Mouse (Mus musculus) heart, embryonic 12.5 days (tissue): ENCODE measurements at regions not wholly inside any gene's neighbourhood (a gene's known extent, or its start where the extent isn't known, plus 50 kb on each side); places are given as distances from the start of the nearest gene placed in this dataset.
"Not testable (repeated sequence)": the region's sequence is repeated elsewhere in the genome, so short reads cannot be mapped to it uniquely, and the experiment has no call there.

Experiments used
- ATAC-seq: fragments of 200-750 bp; cut with Nextera tagmentation; 2 replicates; pipeline ENCODE4 v1.8.0; 2017; ENCODE audit warnings: moderate TSS enrichment, moderate library complexity; ENCODE audit not compliant: insufficient number of reproducible peaks, low FRiP score
- H3K27ac ChIP-seq: fragments of 300-500 bp; sonication (generic); 2 replicates; pipeline ENCODE4 v1.5.1; 2016; ENCODE audit warnings: mild to moderate bottlenecking, moderate library complexity; ENCODE audit not compliant: poor library complexity, severe bottlenecking
- H3K27me3 ChIP-seq: fragments of 300-500 bp; sonication (generic); replicated peaks from 2 replicates; pipeline ENCODE4 v1.6.1; 2016; ENCODE audit warnings: mild to moderate bottlenecking, moderate library complexity
- H3K36me3 ChIP-seq: fragments of 300-500 bp; sonication (generic); 2 replicates; pipeline ENCODE4 v1.6.1; 2016; ENCODE audit warnings: mild to moderate bottlenecking, moderate library complexity
- H3K4me1 ChIP-seq: fragments of 300-500 bp; sonication (generic); replicated peaks from 2 replicates; pipeline ENCODE4 v1.6.1; 2016; ENCODE audit warnings: mild to moderate bottlenecking
- H3K4me2 ChIP-seq: fragments of 300-500 bp; sonication (generic); 2 replicates; pipeline ENCODE4 v1.6.1; 2016; ENCODE audit warnings: mild to moderate bottlenecking, moderate library complexity
- H3K4me3 ChIP-seq: fragments of 300-500 bp; sonication (generic); 2 replicates; pipeline ENCODE4 v1.5.1; 2016; ENCODE audit warnings: mild to moderate bottlenecking
- H3K9ac ChIP-seq: fragments of 300-500 bp; sonication (generic); 2 replicates; pipeline ENCODE4 v1.6.1; 2016; ENCODE audit warnings: mild to moderate bottlenecking, moderate library complexity
- H3K9me3 ChIP-seq: fragments of 300-500 bp; sonication (generic); replicated peaks from 2 replicates; pipeline ENCODE4 v1.6.1; 2016; ENCODE audit warnings: mild to moderate bottlenecking, moderate library complexity
- WGBS: fragments of 180-500 bp; shearing (Covaris S2); methylation state at CpG from one replicate; pipeline ENCODE4 v1.1.7; 2016; 5-methylcytosine and 5-hydroxymethylcytosine counted together

DNA sequence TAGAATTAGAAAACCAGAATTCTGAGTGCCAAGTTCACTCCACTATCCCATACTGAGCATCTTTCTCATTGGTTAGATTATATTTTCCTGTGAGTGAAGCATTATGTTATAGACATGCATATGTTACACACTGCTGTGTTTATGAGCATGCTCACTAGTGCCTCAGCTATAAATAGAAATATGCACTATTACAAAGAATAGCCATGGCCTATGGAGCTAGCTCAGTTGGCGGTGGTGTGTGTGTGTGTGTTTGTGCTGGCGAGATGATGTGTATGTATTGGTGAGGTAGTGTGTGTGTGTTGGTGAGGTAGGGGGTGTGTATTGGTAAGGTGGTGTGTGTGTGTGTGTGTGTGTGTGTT lies 106.2 kb downstream of the Sec31a start:
- no peaks in the 10 kb centered on the region for H3K36me3 ChIP-seq
- H3K4me3 ChIP-seq: no peak overlapping the region
- no peak for ATAC-seq
- 0 out of 2 replicates have a peak, but pooled peaks cover 6% of the 10 kb centered on the region for H3K27me3 ChIP-seq
- H3K9me3 ChIP-seq: peaks cover 8% of the 10 kb centered on the region
- no peak overlapping the region for H3K27ac ChIP-seq
- H3K4me1 ChIP-seq: no peaks in the 10 kb centered on the region; the same call in 1 of the 2 replicates
- WGBS: 87% methylated on average over 2 of the region's 2 CpGs
- no peak overlapping the region for H3K4me2 ChIP-seq
- H3K9ac ChIP-seq: no peak overlapping the region

DNA sequence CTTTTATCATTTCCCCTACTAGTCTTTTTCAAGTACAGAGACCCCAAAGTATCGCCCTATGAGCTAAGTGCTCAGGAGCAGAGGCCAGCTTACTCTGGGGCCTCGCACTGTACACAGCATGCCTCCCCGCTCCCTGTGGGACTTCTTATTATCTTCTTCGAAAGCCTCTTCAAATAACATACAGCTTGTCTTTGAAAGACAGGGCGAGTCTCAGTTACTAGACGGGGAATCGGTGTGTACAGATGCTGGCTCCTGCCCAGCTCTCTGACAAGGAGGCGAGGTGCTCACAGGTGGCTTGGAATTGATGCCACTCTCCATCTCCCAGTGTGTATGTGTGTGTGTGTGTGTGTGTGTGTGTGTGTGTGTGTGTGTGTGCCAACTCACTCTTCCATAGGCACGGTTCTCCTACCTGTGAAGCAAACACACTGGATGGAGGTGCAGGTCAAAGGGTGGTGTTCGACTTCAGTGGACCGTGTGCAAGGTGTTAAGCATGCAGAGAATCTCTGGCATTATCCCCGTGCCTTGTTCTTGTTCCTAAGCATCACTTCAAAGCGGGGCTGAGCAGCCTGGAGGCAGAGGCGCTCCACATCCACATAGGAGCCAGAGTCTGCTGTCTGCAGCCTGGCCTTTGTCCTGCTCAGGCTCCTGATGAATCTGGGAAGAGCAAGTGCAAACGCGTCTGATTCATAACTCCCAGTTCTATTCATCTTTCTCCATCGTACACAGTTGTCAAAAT lies 106.8 kb downstream of the Sec31a start:
- no peak overlapping the region for H3K27ac ChIP-seq
- WGBS: 67% methylated on average over 17 of the region's 17 CpGs
- H3K4me1 ChIP-seq: no peaks in the 10 kb centered on the region; the same call in 1 of the 2 replicates
- no peak overlapping the region for H3K4me3 ChIP-seq
- no peak for ATAC-seq
- H3K4me2 ChIP-seq: no peak overlapping the region
- H3K36me3 ChIP-seq: no peaks in the 10 kb centered on the region
- H3K9me3 ChIP-seq: peaks cover 4% of the 10 kb centered on the region
- 0 out of 2 replicates have a peak, but pooled peaks cover 6% of the 10 kb centered on the region for H3K27me3 ChIP-seq
- H3K9ac ChIP-seq: no peak overlapping the region

DNA sequence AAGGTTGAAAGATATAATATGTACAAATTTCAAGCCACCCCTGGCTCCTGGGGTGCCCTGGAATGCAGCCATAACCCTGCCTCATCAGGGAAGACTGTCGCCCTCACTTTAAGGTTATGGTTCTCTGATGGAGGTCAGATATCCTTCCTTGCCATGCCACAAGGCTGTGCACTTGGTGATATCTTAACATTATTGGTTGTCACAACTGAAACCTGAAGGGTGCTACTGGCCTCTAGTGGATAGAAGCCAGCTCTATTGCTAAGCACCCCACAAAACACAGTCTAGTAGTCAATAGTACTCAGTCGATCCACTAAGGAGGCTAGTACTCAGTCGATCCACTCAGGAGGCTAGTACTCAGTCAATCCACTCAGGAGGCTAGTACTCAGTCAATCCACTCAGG lies 111.6 kb downstream of the Sec31a start:
- 0 out of 2 replicates have a peak, but pooled peaks cover 6% of the 10 kb centered on the region for H3K27me3 ChIP-seq
- no peaks in the 10 kb centered on the region for H3K4me1 ChIP-seq
- H3K4me3 ChIP-seq: no peak overlapping the region
- no peaks in the 10 kb centered on the region for H3K36me3 ChIP-seq
- no peak for ATAC-seq
- H3K9ac ChIP-seq: no peak overlapping the region
- H3K27ac ChIP-seq: no peak overlapping the region
- no peaks in the 10 kb centered on the region; the same call in 1 of the 2 replicates for H3K9me3 ChIP-seq
- no peak overlapping the region for H3K4me2 ChIP-seq
- 67% methylated on average over 3 of the region's 3 CpGs for WGBS

DNA sequence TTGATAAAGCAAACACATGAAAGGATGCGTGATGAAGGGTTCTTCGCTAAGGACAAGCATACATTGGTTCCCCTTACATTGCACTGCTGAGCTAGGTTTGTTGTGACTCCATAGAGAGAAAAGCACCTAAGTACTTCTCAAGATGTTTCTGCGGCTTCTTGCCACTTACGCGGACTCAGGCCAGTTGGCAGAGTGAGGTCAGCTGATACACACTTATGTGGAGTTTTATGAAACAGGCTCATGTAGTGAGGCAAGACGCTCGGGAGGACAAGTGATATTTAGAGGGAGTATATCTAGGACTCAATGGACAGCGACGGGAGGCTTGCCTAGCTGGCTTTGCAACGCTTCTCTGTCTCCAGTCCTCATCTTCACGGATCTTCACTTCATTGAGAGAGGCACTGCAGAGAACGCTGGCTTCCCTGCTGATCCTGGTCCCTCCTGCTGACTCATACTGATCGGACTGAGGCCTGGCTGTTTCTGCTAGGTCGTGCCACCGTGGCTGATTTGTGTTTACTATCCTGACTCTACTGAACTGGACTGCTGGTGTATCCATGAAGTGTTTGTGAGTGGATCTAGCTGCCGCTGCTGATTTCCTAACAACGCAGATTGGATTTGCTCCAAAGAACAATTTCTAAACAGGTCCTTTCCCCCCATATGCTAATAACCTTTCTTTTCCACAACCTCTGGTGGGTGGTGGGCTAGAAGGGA lies 113.8 kb downstream of the Sec31a start:
- peaks cover 6% of the 10 kb centered on the region for H3K9me3 ChIP-seq
- ATAC-seq: no peak
- no peak overlapping the region for H3K9ac ChIP-seq
- H3K27me3 ChIP-seq: 0 out of 2 replicates have a peak, but pooled peaks cover 6% of the 10 kb centered on the region
- no peak overlapping the region for H3K4me2 ChIP-seq
- no peaks in the 10 kb centered on the region for H3K4me1 ChIP-seq
- no peak overlapping the region for H3K4me3 ChIP-seq
- H3K36me3 ChIP-seq: no peaks in the 10 kb centered on the region
- H3K27ac ChIP-seq: no peak overlapping the region
- WGBS: 72% methylated on average over 17 of the region's 17 CpGs

DNA sequence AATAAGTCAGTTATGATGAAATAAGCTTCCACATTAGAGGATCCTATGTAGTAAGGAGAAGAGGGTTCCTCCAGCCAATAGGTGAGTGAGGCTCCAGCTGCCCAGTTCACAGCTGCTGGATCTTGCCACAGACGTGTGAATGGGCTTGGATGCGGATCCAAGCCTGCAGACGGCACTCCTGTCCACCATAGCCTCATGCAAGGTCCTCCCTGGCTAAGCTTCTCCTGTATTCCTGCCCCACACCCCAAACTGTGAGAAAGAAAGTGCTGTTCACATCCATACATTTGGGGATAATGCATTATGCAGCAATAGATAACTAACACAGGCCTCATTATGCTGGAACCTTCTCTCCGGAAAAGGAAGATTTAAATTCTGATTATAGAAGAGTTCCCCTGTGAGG lies 116.9 kb downstream of the Sec31a start:
- no peak overlapping the region for H3K9ac ChIP-seq
- H3K4me1 ChIP-seq: no peaks in the 10 kb centered on the region
- no peak overlapping the region for H3K27ac ChIP-seq
- no peak overlapping the region for H3K4me3 ChIP-seq
- ATAC-seq: no peak
- peaks cover 6% of the 10 kb centered on the region for H3K9me3 ChIP-seq
- WGBS: 83% methylated on average over 4 of the region's 4 CpGs
- no peaks in the 10 kb centered on the region for H3K36me3 ChIP-seq
- H3K27me3 ChIP-seq: no peaks in the 10 kb centered on the region
- H3K4me2 ChIP-seq: no peak overlapping the region

DNA sequence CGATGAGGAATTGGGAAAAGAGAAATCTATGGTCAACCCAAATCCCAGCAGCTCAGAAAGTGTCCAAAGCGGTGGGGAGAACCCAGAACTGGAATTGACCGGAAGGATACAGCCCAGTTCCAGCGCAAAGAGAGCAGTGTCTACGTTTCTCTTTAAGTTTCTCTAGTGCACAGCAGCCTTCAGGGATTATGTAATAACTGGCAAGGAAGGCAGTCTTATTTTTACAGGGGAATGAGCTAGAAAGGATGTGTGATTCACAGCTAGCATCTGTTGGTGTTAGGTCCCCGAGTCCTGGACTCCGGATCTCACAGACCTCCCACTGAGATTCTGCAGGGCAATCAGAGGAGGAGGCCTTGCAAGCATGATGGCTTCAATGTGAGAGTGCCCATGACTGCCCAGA lies 121.8 kb downstream of the Sec31a start:
- Histone ChIP-seq H3K4me1 (no peaks in the 10 kb centered on the region), H3K4me2 (no peak overlapping the region), H3K9me3 (peaks cover 9% of the 10 kb centered on the region), H3K27me3 (no peaks in the 10 kb centered on the region), H3K4me3 (no peak overlapping the region), H3K27ac (no peak overlapping the region), H3K36me3 (no peaks in the 10 kb centered on the region), H3K9ac (no peak overlapping the region)
- ATAC-seq: no peak
- 81% methylated on average over 7 of the region's 7 CpGs for WGBS

DNA sequence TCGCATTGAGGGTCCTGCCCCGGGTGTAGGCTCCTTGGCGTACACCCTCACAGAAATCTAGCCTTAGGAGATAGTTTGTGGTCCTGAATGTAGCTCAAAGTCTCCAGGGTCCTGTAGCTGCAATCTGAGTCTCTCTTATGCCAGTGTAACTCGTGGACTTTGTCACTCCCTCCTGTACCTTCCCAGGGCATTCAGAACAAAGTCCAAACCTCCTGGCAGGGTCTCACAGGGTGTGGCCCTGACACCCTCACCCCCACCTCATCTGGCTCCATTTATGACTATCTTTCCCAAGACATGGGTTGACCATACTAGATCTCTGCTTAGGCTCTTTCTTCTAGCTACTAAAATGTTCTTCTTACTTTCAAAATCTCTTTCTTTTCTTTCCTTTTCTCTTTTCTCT lies 120.6 kb upstream of the Tmem150c start:
- H3K36me3 ChIP-seq: no peaks in the 10 kb centered on the region
- no peak overlapping the region for H3K9ac ChIP-seq
- H3K4me1 ChIP-seq: no peaks in the 10 kb centered on the region
- no peak overlapping the region for H3K27ac ChIP-seq
- ATAC-seq: no peak
- H3K27me3 ChIP-seq: peaks cover 14% of the 10 kb centered on the region
- no peak overlapping the region for H3K4me3 ChIP-seq
- 0 out of 2 replicates have a peak, but pooled peaks cover 4% of the 10 kb centered on the region for H3K9me3 ChIP-seq
- no peak overlapping the region for H3K4me2 ChIP-seq
- WGBS: 86% methylated on average over 4 of the region's 4 CpGs

DNA sequence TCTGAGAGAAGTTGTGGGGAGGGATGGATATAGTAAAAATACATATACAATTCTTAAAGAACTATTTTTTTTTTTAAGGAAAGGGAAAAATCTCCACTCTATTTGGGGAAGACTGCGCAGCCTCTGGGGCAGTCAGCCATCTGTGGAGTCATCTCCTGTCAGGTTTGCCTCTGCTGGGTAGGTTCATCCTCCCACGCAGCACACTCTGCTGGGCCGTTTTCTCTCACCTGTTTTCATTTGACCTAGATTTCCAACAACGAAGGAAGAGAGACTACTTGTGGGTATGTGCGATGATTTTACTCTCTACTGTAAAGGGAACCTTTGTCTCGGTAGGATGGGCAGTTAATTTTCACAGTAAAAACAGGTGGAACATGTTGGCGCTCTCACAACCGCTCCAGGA lies 119.9 kb upstream of the Tmem150c start:
- H3K27me3 ChIP-seq: peaks cover 18% of the 10 kb centered on the region
- H3K9me3 ChIP-seq: 0 out of 2 replicates have a peak, but pooled peaks cover 4% of the 10 kb centered on the region
- no peaks in the 10 kb centered on the region for H3K4me1 ChIP-seq
- no peak overlapping the region for H3K9ac ChIP-seq
- no peak overlapping the region for H3K4me3 ChIP-seq
- H3K36me3 ChIP-seq: no peaks in the 10 kb centered on the region
- no peak for ATAC-seq
- 88% methylated on average over 8 of the region's 8 CpGs for WGBS
- H3K27ac ChIP-seq: no peak overlapping the region
- no peak overlapping the region for H3K4me2 ChIP-seq

DNA sequence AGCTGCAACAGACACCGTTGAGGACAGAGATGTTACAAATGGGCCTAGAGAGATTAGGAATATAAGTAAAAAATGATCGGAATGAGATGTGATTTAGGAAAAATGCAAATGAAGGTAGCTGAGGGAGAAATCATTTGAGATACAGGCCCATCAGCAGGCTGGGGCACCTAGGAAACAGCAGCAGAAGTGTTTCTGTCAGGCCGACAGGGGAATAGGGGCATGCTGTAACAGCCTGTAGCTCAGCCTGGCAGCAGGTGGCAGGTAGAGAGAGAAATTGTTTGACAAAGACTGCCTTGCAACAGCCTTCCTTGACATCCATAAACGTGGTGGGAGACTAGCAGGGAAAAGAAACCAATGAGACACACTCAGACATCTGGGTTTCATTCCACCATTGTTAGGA lies 115.1 kb upstream of the Tmem150c start:
- Histone ChIP-seq H3K9ac (no peak overlapping the region), H3K36me3 (no peaks in the 10 kb centered on the region), H3K27ac (no peak overlapping the region), H3K4me2 (no peak overlapping the region), H3K9me3 (peaks cover 13% of the 10 kb centered on the region; the same call in 1 of the 2 replicates), H3K4me3 (no peak overlapping the region), H3K27me3 (peaks cover 8% of the 10 kb centered on the region; the same call in 1 of the 2 replicates), H3K4me1 (no peaks in the 10 kb centered on the region)
- 71% methylated on average over 4 of the region's 4 CpGs for WGBS
- no peak for ATAC-seq

DNA sequence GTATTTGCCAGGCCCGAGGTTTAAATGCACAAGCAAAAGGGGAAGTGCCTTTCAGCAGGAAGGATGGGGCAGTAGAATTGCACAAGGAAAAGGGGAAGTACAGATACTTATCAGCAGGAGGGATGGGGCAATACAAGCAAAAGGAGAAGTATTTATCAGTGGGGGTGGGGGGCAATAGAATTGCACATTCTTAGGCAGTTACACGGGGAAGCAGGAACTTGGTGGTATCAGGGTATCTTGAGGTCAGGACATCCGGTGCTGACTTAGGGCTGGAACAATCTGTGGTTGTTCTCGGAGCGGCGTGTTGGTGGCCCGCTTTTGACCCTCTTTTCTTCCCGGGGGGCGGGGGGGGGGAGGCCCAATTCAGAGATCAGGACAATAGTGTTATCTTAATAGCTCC lies 112.4 kb upstream of the Tmem150c start:
- not testable (repeated sequence) for H3K27me3 ChIP-seq, H3K4me1 ChIP-seq, H3K27ac ChIP-seq, H3K9ac ChIP-seq, H3K4me2 ChIP-seq, H3K4me3 ChIP-seq, H3K36me3 ChIP-seq, ATAC-seq
- peaks cover 11% of the 10 kb centered on the region; the same call in 1 of the 2 replicates for H3K9me3 ChIP-seq
- 64% methylated on average over 9 of the region's 9 CpGs for WGBS

DNA sequence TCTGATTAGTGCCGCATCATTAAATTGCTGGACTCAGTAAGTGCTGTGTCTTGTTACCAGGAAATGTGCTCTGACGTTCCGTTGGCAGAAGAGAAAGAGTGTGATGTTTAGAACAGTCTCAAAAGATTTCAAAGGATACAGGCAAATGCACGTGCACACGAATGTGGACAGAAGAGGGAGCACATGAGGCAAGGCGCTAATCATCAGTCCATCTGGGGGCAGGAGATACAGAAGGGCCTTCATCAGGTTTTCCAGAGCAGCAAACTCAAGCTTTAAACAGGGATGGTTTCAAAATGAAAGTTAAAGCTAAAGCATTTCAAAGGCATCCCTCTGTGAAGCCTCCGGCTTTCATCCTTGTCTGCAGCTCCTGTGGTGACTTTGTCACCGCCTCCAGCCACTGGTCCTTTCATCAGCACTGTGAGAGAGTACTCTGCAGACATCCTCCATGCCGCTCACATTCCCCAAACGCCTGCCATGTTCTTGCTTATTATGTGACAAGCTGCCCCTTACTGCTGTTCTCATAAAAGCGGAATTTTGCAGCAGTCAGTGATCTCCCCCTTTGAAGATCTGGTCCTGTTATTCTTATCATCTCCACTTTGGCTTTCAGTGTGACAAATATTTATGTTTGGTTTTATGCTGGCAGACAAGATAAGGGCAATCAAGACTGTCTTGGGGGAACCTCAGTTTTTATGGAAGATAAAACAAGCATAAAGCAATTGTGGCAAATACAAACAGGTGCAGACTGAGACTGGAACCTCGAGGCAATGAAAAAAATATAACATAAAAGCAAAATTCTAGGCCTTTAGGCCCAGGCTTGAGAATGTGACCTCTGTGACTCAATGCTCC lies 111.5 kb upstream of the Tmem150c start:
- 64% methylated on average over 12 of the region's 12 CpGs for WGBS
- no peak overlapping the region for H3K9ac ChIP-seq
- peaks cover 8% of the 10 kb centered on the region; the same call in 1 of the 2 replicates for H3K27me3 ChIP-seq
- H3K4me2 ChIP-seq: no peak overlapping the region
- ATAC-seq: no peak
- no peak overlapping the region for H3K27ac ChIP-seq
- peaks cover 8% of the 10 kb centered on the region for H3K4me1 ChIP-seq
- H3K36me3 ChIP-seq: no peaks in the 10 kb centered on the region
- peaks cover 11% of the 10 kb centered on the region; the same call in 1 of the 2 replicates for H3K9me3 ChIP-seq
- H3K4me3 ChIP-seq: no peak overlapping the region
